Mouse (Mus musculus): ENCODE measurements around the gene Cmtm5. TPM values are rescaled to one million over a fixed set of nuclear protein-coding genes. Genes with fewer than 3 reads are reported as not detected.
"Not testable (repeated sequence)": the region's sequence is repeated elsewhere in the genome, so short reads cannot be mapped to it uniquely, and the experiment has no call there.

Cmtm5 gene
- total RNA-seq, 2 experiments from 2014 or later: 1.3 to 2.6 TPM

DNA sequence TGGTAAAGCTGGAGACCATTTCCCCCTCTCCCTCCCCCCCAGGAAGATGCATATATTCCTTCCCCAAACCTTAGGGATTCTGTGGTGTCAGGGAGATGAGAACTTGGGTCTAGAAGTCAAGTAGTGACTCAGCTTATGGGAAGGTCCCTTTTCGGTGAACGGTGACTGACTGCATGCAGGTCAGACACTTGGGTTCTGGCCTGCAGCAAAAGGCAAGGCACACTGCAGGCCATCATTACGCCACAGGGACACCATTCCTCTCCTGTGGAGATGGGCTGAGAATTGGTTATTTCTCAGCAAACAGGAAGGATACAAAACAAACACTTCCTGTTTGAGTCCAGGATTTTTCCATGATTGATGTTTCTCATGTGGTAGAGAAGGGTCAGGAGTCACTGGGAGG, 23.1 kb downstream of the Cmtm5 start:
- no peak for DNase-seq

DNA sequence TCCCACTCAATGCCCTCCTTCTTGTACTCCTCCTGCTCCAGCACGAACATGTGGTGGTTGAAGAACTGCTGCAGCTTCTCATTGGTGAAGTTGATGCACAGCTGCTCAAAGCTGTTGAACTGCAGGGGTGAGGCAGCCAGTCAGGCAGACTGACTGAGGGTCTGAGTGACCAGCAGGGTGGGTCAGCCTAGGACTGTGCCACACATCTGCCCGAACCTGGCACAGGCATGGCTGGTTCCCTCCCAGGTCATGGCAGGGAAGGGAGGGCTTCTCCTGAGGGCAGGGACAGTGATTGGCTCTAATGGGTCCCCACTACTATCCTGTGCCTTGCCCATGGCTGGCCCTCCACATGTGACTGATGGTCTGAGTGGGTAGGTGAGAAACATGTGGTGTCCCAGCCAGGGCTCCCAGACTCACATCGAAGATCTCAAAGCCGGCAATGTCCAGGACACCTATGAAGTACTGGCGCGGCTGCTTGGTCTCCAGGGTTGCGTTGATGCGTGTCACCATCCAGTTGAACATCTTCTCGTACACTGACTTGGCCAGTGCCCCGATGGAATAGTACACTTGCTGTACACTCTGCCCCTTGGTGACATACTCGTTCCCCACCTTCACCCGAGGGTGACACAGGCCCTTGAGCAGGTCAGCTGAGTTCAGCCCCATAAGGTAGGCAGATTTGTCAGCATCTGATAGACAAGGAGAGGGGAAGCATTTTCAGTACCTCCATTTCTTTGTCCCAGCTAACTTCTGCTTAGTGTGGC, 24.0 kb downstream of the Cmtm5 start:
- not testable (repeated sequence) for DNase-seq

DNA sequence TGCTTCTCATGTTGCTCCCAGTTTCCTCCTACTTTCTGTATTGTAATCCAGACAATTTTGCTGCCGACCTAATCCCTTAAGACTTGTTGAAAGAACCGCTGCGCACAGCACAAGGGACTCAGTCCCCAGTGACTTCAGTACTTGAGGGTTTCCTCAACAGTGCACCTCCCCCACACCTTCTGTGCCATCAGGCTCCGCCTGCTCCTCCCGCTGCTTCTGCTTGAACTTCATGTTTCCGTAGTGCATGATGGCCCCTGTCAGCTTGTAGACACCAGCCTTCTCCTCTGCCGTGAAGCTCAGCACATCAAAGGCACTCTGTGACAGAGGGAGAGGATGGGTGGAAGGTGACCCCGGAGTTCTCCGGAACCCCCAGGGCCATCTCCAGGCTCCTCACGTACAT, 24.7 kb downstream of the Cmtm5 start:
- DNase-seq: no peak

DNA sequence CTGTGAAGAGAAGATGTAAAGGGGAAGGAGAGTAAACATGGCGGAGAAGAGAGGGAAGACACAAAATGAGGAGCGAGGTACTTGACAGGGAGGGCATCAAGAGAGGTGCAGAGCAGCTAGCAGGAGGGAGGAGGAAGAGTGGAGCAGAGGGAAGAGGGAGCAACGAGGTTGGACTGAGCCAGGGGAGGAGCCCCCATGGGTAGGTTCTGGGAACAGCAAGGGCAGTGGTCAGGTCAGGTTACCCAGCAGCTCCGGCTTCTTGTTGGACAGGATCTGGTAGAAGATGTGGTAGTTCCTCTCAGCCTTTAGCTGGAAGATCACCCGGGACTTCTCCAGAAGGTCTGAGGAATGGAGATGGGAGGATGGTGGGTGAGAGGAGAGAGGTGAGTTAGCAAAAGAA, 25.4 kb downstream of the Cmtm5 start:
- no peak for DNase-seq

DNA sequence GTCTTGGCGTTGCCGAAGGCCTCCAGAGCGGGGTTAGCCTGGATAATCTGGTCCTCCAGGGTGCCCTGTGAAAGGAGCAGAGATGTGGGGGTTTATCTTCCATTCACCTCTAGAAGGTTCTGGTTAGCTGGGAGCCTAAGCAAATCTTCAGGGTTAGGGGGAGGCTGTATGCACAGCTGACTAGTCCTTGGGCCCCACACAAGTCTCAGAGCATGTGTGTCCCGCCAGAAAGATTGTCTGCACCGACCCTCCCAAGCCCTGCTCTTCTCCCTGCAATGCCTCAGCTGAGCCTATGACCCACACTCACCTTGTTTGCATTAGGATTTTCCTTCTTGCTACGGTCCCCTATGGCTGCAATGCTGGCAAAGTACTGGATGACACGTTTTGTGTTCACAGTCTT, 26.7 kb downstream of the Cmtm5 start:
- DNase-seq: no peak

DNA sequence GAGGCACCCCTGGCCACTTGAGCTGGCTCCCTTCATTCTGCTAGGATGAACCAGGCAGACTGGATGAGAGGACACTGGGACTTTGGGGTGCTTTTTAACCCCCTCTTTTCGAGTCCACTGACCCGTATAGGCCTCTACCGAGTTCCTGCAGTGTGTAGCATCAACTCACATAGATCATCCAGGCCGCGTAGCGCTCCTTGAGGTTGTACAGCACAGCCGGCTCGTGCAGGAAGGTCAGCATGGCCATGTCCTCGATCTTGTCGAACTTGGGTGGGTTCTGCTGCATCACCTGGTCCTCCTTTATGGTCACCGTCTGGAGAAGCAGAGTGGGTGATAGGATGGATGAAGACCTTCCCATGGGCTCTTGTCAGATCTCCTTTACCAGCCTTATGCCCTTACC, 27.7 kb downstream of the Cmtm5 start:
- DNase-seq: no peak

DNA sequence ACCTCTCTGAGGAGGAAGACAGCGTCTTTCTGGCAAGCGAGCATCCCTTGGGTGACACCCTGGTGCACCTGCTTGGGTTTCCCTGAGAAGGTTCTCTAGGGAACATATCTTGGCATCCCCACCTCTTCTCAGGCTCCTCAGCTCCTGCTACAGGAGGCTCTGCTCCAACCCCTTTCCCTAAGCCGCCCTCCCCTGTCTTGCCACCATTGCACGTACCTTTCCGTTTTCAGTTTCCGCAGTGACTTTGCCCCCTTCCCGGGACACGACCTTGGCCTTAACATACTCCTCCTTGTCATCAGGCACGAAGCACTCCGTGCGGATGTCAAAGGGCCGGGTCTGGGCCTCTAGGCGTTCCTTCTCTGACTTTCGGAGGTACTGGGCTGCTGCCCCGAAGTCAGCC, 29.0 kb downstream of the Cmtm5 start:
- no peak for DNase-seq

DNA sequence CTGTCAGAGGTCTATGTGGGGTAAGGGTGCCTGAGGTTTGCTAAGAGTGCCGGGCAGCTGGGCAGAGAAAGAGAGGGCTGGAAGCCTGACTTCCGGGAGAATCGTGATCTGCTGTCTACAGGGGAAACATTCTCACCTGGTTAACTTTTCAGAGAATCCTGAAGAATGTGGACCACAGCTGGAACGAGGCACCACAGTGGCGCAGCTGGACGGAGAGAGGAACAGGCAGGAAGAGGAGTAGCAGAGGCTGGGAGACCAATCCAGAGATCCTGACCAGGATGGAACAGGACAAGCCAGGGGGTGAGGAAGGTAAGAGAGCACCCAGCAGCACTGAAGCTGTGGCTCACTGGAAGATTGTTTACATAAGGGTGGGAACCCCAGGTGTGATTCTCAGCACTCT, 29.6 kb downstream of the Cmtm5 start:
- DNase-seq: no peak

DNA sequence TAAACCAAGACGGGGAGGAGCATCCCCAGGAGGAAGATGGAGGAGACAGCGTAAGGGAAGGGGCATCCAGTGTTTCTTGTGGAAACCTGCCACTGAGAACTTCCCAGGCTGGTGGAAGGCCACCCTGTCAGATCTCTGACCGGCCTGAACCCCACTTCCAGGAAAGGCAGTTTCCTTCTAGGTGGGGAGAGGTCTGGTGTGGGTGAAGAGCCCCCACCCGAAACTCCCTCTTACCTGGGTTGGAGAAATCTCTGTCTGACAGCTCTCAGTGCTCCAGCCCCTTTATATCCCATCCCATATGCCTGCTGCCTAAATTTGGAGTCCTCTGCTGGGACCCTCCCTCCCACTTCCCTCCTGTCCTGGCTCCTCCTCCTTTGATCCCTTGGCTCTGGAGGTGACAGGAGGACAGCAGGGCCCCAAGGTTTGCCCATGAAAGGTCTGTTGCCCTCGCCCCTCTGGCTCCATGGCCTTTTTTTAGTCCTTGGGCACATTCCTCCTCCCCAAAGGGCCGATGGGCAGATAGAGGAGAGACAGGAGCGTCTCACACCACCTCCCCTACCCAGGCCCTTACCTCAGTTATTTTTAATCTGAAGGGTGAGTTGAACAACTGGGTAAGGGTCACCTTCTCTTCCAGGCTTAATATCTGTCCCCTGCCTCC, 30.4 kb downstream of the Cmtm5 start, which contains the start of gene Myh6:
TSS of gene Myh6 (minus strand) at position 608 of the 658 bp plus-strand sequence.
- DNase-seq: no peak

DNA sequence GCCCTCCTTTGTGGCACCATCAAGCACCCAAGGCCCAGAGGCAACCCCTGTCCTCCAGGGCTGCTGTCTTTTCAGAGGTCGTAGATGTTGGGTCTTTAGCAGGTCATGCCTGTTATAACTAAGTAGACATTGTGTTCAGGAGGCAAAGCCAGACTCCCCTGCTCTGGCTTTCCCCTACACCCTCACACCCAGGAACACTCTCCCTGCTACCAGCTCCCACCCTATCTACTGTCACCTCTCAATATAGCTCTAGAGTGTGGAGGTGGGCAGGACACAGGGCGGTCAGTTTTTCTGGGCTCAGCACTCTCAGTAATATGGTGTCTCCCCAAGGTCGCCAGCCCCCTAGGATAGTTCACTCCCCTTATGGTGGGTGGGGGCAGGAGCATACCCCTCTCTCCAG, 31.8 kb downstream of the Cmtm5 start:
- DNase-seq: no peak

DNA sequence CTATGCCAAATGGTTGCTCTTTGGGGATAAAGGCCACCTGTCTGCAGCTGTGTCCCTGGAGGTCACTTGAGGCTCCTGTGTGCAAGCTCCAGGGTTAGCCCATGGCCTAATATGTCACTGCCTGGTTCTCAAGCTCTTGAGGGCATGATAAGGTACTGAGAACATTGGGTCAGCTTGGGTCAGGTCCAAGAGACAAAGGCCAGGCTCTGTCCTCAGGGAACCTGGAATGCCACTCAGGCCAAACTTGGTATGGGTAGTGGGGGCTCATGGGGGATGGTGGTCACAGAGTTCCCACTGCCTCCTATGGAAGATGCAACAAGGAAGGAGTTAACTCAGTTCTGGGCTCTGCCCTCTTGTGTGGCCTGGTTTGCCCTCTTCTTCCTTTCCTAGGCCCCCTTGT, 32.3 kb downstream of the Cmtm5 start:
- DNase-seq: no peak

DNA sequence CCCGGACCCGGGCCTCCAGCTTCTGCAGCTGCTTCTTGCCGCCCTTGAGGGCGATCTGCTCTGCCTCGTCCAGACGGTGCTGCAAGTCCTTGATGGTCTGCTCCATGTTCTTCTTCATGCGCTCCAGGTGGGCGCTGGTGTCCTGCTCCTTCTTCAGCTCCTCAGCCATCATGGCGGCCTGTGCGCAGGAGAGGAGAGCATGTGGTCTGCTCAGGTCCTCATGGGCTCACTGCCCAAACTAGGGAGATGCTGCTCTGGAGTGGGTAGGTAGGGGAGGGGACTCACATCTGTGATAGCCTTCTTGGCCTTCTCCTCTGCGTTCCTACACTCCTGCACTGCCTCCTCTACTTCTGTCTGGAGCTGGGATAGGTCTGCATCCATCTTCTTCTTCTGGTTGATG, 36.7 kb downstream of the Cmtm5 start:
- DNase-seq: not testable (repeated sequence)

DNA sequence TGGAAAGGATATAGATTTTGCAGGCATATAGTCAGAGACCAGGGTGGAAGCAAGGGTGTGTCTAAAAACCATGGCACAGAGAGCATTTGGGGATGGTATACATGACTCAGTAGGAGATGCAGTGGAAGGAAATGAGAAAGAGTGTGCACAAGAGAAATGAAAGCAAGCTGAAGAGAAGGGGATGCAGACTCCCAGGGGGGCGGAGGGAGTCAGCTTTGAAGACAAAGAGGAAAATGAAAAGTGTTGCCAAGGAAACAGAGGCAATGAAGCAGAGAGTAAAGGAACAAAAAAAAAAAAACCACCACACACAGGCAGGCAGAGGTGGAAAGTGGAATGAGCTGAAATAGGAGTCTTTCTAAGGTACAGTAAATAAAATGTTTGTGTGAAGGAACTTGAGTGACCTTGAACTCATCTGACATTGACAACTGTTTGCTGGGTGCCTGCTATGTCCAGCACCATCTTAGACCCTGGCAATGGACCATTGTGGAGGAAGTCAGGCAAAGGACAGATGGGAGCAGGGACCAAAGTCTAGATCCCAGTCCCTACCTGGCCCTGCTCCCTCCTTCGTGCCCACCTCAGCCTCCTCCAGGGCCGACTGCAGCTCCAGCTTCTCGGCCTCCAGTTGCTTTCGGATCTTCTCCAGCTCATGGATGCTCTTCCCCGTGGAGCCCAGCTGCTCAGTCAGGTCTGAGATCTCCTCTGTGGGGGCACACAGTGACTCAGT, 38.2 kb downstream of the Cmtm5 start:
- DNase-seq: no peak

DNA sequence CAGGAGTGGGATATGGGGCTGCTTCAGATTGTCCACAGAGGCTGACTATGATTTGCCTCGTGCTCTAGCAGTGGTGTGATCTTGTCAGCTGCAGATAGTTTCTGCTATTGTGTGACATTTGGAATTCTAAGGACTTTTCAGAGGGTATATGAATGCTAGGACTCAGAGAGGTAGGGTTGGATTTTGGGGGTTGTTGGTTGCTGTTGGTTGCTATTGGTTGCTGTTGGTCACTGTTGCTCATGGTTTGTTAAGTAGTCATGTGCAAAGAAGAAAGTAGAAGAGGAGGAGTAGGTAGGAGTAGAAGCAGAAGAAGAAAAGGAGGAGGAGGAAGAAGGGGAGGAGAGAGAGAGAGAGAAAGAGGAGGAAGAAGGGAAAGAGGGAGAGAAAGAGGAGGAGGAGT, 40.6 kb downstream of the Cmtm5 start, which contains the start of gene Gm17428:
TSS of gene Gm17428 (plus strand) at position 301 of the 400 bp plus-strand sequence.
- DNase-seq: no peak

DNA sequence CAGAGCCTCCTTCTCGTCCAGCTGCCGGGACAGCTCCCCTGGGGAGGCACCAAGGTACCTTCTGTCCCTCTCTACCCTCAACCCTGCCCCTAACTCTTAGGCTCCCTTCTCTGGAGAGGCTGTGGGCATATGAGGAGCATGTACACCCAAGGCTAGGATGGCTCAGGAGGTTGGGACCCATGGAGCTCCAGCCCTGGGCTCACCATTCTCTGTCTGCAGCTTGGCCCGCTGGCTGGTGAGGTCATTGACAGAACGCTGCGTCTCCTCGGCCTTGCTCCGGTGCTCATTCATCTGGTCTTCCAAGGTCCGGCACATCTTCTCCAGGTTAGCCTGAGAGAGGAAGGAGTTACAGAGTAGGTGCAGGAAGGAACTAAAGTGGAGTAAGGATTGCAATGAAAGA, 42.6 kb downstream of the Cmtm5 start:
- DNase-seq: no peak

DNA sequence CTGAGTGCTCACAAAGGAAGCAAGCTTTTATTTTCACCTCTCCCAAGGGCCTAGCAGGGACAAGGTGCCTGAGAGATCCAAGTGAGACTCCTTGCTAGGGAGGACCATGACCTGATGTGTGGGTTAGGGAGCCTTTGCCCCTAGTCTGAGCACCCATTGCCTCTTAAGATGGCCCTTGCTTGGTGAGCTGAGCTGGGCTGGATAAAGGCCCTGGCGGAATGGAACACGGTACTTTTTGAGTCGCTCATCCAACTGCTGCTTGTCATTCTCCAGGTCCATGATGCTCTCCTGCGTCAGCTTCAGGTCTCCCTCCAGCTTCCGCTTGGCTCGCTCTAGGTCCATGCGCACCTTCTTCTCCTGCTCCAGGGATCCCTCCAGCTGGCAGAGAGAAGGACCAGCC, 45.9 kb downstream of the Cmtm5 start:
- DNase-seq: no peak

DNA sequence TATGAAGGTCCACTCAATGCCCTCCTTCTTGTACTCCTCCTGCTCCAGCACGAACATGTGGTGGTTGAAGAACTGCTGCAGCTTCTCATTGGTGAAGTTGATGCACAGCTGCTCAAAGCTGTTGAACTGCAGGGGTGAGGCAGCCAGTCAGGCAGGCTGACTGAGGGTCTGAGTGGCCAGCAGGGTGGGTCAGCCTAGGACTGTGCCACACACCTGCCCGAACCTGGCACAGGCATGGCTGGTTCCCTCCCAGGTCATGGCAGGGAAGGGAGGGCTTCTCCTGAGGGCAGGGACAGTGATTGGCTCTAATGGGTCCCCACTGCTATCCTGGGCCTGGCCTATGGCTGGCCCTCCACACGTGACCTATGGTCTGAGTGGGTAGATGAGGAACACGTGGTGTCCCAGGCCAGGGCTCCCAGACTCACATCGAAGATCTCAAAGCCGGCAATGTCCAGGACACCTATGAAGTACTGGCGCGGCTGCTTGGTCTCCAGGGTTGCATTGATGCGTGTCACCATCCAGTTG, 52.4 kb downstream of the Cmtm5 start:
- not testable (repeated sequence) for DNase-seq

Small RNA genes lying within 50 kb of the gene (microRNA-seq; reads per million reads assigned to microRNA genes)
- gene Mir208a (not detected), gene Mir208b (8.8 reads per million, percentile 14 among the genes with 10 or more reads in this experiment)

Other genes starting within 250 kb of the Cmtm5 start
- 100 to 1,000 TPM; 132 to 167 TPM for gene Acin1, start 249.3 kb upstream of the Cmtm5 start, total RNA-seq (2021)
- not detected for gene Gm29776, start 237.4 kb upstream of the Cmtm5 start, total RNA-seq (2021)
- under 1 TPM; 0.57 to 0.70 TPM for gene Cebpe, start 224.1 kb upstream of the Cmtm5 start, total RNA-seq (2021)
- gene Slc7a8, start 154.3 kb upstream of the Cmtm5 start, total RNA-seq (2021): 10 to 100 TPM; 29.4 to 30.6 TPM
- gene Rnf212b, start 122.1 kb upstream of the Cmtm5 start, total RNA-seq (2021): under 1 TPM in 1 of 2 experiments, not detected in 1; 0.87 TPM
- 10 to 100 TPM; 12.2 to 18.1 TPM for gene Homez, start 65.3 kb upstream of the Cmtm5 start, total RNA-seq (2021)
- 10 to 100 TPM; 11.2 to 16.6 TPM for gene Ppp1r3e, start 58.7 kb upstream of the Cmtm5 start, total RNA-seq (2021)
- 10 to 100 TPM; 39.3 to 44.2 TPM for gene Bcl2l2, start 52.9 kb upstream of the Cmtm5 start, total RNA-seq (2021)
- 1 to 10 TPM; 1.2 to 7.1 TPM for gene Gm20521, start 52.8 kb upstream of the Cmtm5 start, total RNA-seq (2021)
- 100 to 1,000 TPM; 159 to 198 TPM for gene Pabpn1, start 43.8 kb upstream of the Cmtm5 start, total RNA-seq (2021)
- gene Slc22a17, start 23.1 kb upstream of the Cmtm5 start, total RNA-seq (2021): 10 to 100 TPM; 29.8 to 37.2 TPM
- 1 to 10 TPM; 7.4 to 9.9 TPM for gene Efs, start 10.1 kb upstream of the Cmtm5 start, total RNA-seq (2021)
- gene Il25, start 3.6 kb upstream of the Cmtm5 start, total RNA-seq (2021): not detected
- 10 to 100 TPM in 1 of 2 experiments, 1 to 10 TPM in 1; 5.1 to 22.1 TPM for gene Myh6, start 30.7 kb downstream of the Cmtm5 start, total RNA-seq (2021)
- not detected for gene Gm17428, start 40.7 kb downstream of the Cmtm5 start, total RNA-seq (2021)
- 100 to 1,000 TPM in 1 of 2 experiments, 10 to 100 TPM in 1; 24.9 to 114 TPM for gene Myh7, start 58.4 kb downstream of the Cmtm5 start, total RNA-seq (2021)
- gene Ngdn, start 79.2 kb downstream of the Cmtm5 start, total RNA-seq (2021): 10 to 100 TPM; 32.9 to 38.1 TPM
- gene Zfhx2, start 156.1 kb downstream of the Cmtm5 start, total RNA-seq (2021): 1 to 10 TPM; 5.2 to 9.9 TPM
- gene Thtpa, start 158.5 kb downstream of the Cmtm5 start, total RNA-seq (2021): 10 to 100 TPM; 13.2 to 17.5 TPM
- gene Ap1g2, start 170.3 kb downstream of the Cmtm5 start, total RNA-seq (2021): 10 to 100 TPM; 20.0 to 31.3 TPM
- gene Jph4, start 180.7 kb downstream of the Cmtm5 start, total RNA-seq (2021): 1 to 10 TPM; 4.3 to 7.5 TPM